Mouse (Mus musculus) embryo, embryonic 11 days (tissue): ENCODE results near the gene Lrrc36.

Experiments
- DNase-seq: peaks from one replicate; pipeline ENCODE4 v3.0.0-alpha.2; 2015

Gene Lrrc36

GRCm38 (mm10) chr8:105413391-105413790 is at the start of gene Lrrc36, which contains the start of gene Kctd19:
TSS of gene Lrrc36 (plus strand) at chr8:105413571.
TSS of gene Kctd19 (minus strand) at chr8:105413502.
- peak; percentile 75 for DNase-seq

- DNase-seq = no peak
Measured at GRCm38 (mm10) chr8:105367107-105367506, 46.3 kb upstream of the Lrrc36 start.

- DNase-seq = no peak
Measured at GRCm38 (mm10) chr8:105372473-105372872, 40.9 kb upstream of the Lrrc36 start.

- no peak for DNase-seq
Measured at GRCm38 (mm10) chr8:105373032-105373431, 40.3 kb upstream of the Lrrc36 start, which contains the start of gene Plekhg4. TSS of gene Plekhg4 (plus strand) at chr8:105373274.

- peak; percentile 64 for DNase-seq
Measured at GRCm38 (mm10) chr8:105374513-105374966, 38.8 kb upstream of the Lrrc36 start.

GRCm38 (mm10) chr8:105378673-105379072 is 34.7 kb upstream of the Lrrc36 start:
- no peak for DNase-seq

GRCm38 (mm10) chr8:105380308-105380707 is 33.1 kb upstream of the Lrrc36 start:
- no peak for DNase-seq

GRCm38 (mm10) chr8:105384070-105384469 is 29.3 kb upstream of the Lrrc36 start:
- no peak for DNase-seq

- no peak for DNase-seq
Measured at GRCm38 (mm10) chr8:105387151-105387550, 26.2 kb upstream of the Lrrc36 start.

GRCm38 (mm10) chr8:105389096-105389495 is 24.3 kb upstream of the Lrrc36 start:
- DNase-seq = no peak

- DNase-seq = no peak
Measured at GRCm38 (mm10) chr8:105393089-105393787, 20.1 kb upstream of the Lrrc36 start.

- DNase-seq = no peak
Measured at GRCm38 (mm10) chr8:105393915-105394314, 19.5 kb upstream of the Lrrc36 start.

GRCm38 (mm10) chr8:105397747-105398146 is 15.6 kb upstream of the Lrrc36 start:
- peak; percentile 77 for DNase-seq

- no peak for DNase-seq
Measured at GRCm38 (mm10) chr8:105400016-105400415, 13.4 kb upstream of the Lrrc36 start.

GRCm38 (mm10) chr8:105403467-105403866 is 9.9 kb upstream of the Lrrc36 start:
- DNase-seq = no peak

GRCm38 (mm10) chr8:105404496-105404895 is 8.9 kb upstream of the Lrrc36 start:
- DNase-seq = no peak

- DNase-seq = no peak
Measured at GRCm38 (mm10) chr8:105406416-105406815, 7.0 kb upstream of the Lrrc36 start.

GRCm38 (mm10) chr8:105408331-105408730 is 5.0 kb upstream of the Lrrc36 start:
- no peak for DNase-seq

GRCm38 (mm10) chr8:105409947-105410346 is 3.4 kb upstream of the Lrrc36 start:
- DNase-seq = no peak

- DNase-seq = no peak
Measured at GRCm38 (mm10) chr8:105418992-105419391, 5.6 kb downstream of the Lrrc36 start.

GRCm38 (mm10) chr8:105419800-105420199 is 6.4 kb downstream of the Lrrc36 start:
- no peak for DNase-seq

GRCm38 (mm10) chr8:105422006-105422405 is 8.6 kb downstream of the Lrrc36 start:
- DNase-seq = no peak

GRCm38 (mm10) chr8:105426878-105427277 is 13.5 kb downstream of the Lrrc36 start:
- no peak for DNase-seq

GRCm38 (mm10) chr8:105431743-105432515 is 18.6 kb downstream of the Lrrc36 start:
- DNase-seq = peak; percentile 22
